In genomic region chr1:182794628-182795027, GRCm38 (mm10) we compare ENCODE assay signal across 23 mouse cellular contexts. TPM values are rescaled to one million over a fixed set of nuclear protein-coding genes. Genes with fewer than 3 reads are reported as not detected.
DNase-seq lines count a peak whose midpoint lies in the region; TF ChIP-seq lines count a peak whose summit lies in the region.
"Had no signal": no experiment of that assay in that cellular context is flagged by ENCODE, and none has a peak within 500 bp of the region (broad histone marks: within the 10 kb centered on the region; RNA-seq: fewer than 3 reads in every experiment).

No protein-coding gene starts in this region.

- H3K27ac ChIP-seq in cortical plate, adult 2 months (ENCODE audit: insufficient read depth, low read length) = peak overlapping the region; percentile 53
- peak overlapping the region; percentile 91 for H3K27ac ChIP-seq in left cerebral cortex, adult 2 months
- H3K27ac ChIP-seq: embryonic facial prominence, embryonic 10.5 days; forebrain, embryonic 13.5 days; hindbrain, embryonic 12.5 days; limb, embryonic 15.5 days had no signal

- TF ChIP-seq POLR2A in cortical plate, adult 2 months (IDR thresholded peaks at IDR 0.05; ENCODE audit: extremely low read depth, insufficient read depth, low read length) = no peak

- H3K4me1 ChIP-seq in cortical plate, adult 2 months (ENCODE audit: control insufficient read depth, insufficient read depth, low read length) = peaks cover 16% of the 10 kb centered on the region

- H3K4me3 ChIP-seq in cortical plate, adult 2 months (ENCODE audit: insufficient read depth, low read length) = no peak overlapping the region
- no peak overlapping the region for H3K4me3 ChIP-seq in left cerebral cortex, adult 2 months
- H3K4me3 ChIP-seq: embryonic facial prominence, embryonic 10.5 days; forebrain, embryonic 13.5 days; hindbrain, embryonic 12.5 days; limb, embryonic 15.5 days had no signal

- intact Hi-C loops in left cerebral cortex, adult 2 months (cut with DNase I) = loop anchor here (1.0 to 5.0 kb wide), 4 partner anchors 30 to 168 kb away; no protein-coding TSS in a partner anchor
- intact Hi-C loops in gastrocnemius, postnatal 14 days (cut with DNase I; ENCODE audit: low total_unique reads) = no loop called here

- peak; percentile 80 to 82 for DNase-seq in frontal cortex, adult 2 months (ENCODE audit: extremely low spot score in 1 of 2, low spot score in 1 of 2)
- peak; percentile 48 to 63 for DNase-seq in left cerebral cortex, adult 2 months (ENCODE audit: extremely low spot score in 1 of 2, low spot score in 2 of 2)
- peak; percentile 34 for DNase-seq in right cerebral cortex, postnatal 14 days
- DNase-seq in gastrocnemius, adult 18-20 months (ENCODE audit: low spot score) = no peak
- DNase-seq in testis, postnatal 14 days (ENCODE audit: low spot score) = no peak
- no peak for DNase-seq in gastrocnemius, postnatal 14 days
- DNase-seq: cerebellum, postnatal 25 days; kidney, adult 9 months; lung, postnatal 14 days had no signal

- no peak for TF ChIP-seq CTCF in cortical plate, adult 2 months (IDR thresholded peaks at IDR 0.05; ENCODE audit: extremely low read depth, insufficient read depth, low read length)
- TF ChIP-seq CTCF in left cerebral cortex, adult 2 months (IDR thresholded peaks at IDR 0.05) = no peak

RNA-seq across cellular contexts. Expression of gene Susd4, which starts 31.0 kb away (rescaled TPM):
- 128 and 136 TPM in 2 replicates for polyA plus RNA-seq in cortical plate, adult 2 months (2012; rRNA removed)
- polyA plus RNA-seq in frontal cortex, adult 2 months (2012; rRNA removed) = 138 and 144 TPM in 2 replicates
- total RNA-seq in left cerebral cortex, adult 2 months (2021) = 100 to 1,000 TPM; 105 to 111 TPM
- under 1 TPM; 0.18 to 0.62 TPM for total RNA-seq in gastrocnemius, adult 18-20 months (2021)
- total RNA-seq in gastrocnemius, postnatal 14 days (2021) = 1 to 10 TPM; 1.0 to 1.4 TPM

RNA-seq across cellular contexts. Expression of gene Ccdc185, which starts 45.6 kb away (rescaled TPM):
- polyA plus RNA-seq in cortical plate, adult 2 months (2012; rRNA removed) = not detected in 2 replicates
- polyA plus RNA-seq in frontal cortex, adult 2 months (2012; rRNA removed) = 0.06 TPM in 1 of 2 replicates, not detected in the other
- under 1 TPM in 1 of 2 experiments, not detected in 1; 0.21 TPM for total RNA-seq in left cerebral cortex, adult 2 months (2021)
- total RNA-seq in gastrocnemius, adult 18-20 months (2021) = not detected
- total RNA-seq in gastrocnemius, postnatal 14 days (2021) = not detected
- total RNA-seq: ES-E14; gastrocnemius, adult 8-10 months; heart, adult 8-10 months had no signal
- polyA plus RNA-seq: embryonic facial prominence, embryonic 10.5 days; forebrain, embryonic 13.5 days; heart, postnatal 0 days; hindbrain, embryonic 12.5 days; inflammation-experienced regulatory T-cells, adult 6 months; limb, embryonic 15.5 days; liver, embryonic 16.5 days; neural tube, embryonic 11.5 days; small intestine, adult 2 months; thymus, postnatal 0 days had no signal

Comparison
In these comparisons a context has a peak if more than half of its experiments do, and no peak if none do; other contexts are left out.
1. DNase-seq: peak in frontal cortex, adult 2 months (2 of 2), left cerebral cortex, adult 2 months (2 of 2) and right cerebral cortex, postnatal 14 days (single experiment); none in gastrocnemius, adult 18-20 months (single experiment), testis, postnatal 14 days (single experiment) and gastrocnemius, postnatal 14 days (single experiment).
2. RNA of gene Susd4, which starts 31.0 kb away (total RNA-seq): 105 to 111 TPM in left cerebral cortex, adult 2 months; 1.0 to 1.4 TPM in gastrocnemius, postnatal 14 days and 0.18 to 0.62 TPM in gastrocnemius, adult 18-20 months; every median in the first group is over 10 times any median in the second.